Mouse (Mus musculus): Measurements from ENCODE around the gene Msh5. TPM values are rescaled to one million over a fixed set of nuclear protein-coding genes. Genes with fewer than 3 reads are reported as not detected.

Gene Msh5
- polyA plus RNA-seq, 1 experiment: 1.6 TPM

DNA sequence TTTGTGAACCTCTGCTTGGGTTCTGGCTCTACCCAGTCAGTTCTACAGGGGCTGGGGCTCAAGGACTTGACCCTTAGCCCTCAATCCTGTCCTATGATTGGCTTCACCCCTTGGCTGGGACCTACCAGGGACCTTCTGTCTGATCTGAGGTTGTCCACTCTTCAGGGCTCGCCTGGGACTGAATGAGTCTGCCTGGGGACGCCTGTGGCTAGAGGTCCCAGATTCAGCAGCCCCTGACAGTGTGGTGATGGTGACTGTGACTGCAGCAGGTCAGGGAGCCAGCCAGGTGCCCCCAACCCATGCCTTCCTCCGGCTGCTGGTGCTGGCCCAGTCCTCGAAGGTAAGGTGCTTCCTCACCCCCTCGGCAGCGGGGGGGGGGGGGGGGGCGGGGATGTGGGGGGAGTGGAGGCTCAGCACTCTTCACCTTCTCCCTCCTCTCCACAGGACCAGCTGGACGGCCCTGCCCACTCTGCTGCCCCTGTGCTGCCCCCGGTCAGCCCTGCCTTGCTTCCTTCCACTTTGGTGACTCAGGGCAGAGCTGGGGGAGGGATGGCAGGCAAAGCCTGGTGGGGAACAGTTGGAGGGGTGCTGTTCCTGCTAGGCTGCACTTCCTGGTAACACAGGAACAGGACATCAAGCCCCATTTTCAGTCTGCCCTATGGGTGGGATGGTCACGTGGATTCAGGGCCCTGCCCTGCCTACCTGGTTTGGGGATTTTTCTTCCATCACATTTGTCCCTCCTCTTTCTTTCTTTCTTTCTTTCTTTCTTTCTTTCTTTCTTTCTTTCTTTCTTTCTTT is 21.7 kb downstream of the Msh5 start:
- H3K36me3 ChIP-seq (ENCODE audit: control insufficient read depth, insufficient read depth, low read length): no peaks in the 10 kb centered on the region
- DNase-seq: no peak
- TF ChIP-seq POLR2A (IDR thresholded peaks at IDR 0.05; ENCODE audit: low read depth, low read length): no peak
- TF ChIP-seq CTCF (conservative IDR thresholded peaks at IDR 0.05; ENCODE audit: insufficient read depth, insufficient read length, low read depth, low read length): no peak
- H3K4me3 ChIP-seq (ENCODE audit: insufficient read depth, low read depth, low read length): no peak overlapping the region
- no peaks in the 10 kb centered on the region for H3K4me1 ChIP-seq (ENCODE audit: control insufficient read depth, insufficient read depth, low read length)
- H3K27me3 ChIP-seq (replicated peaks; ENCODE audit: control insufficient read depth, insufficient read depth, low read length): no peaks in the 10 kb centered on the region
- no peak overlapping the region for H3K27ac ChIP-seq (ENCODE audit: insufficient read depth, low read depth, low read length)
- WGBS: 59% methylated on average over 10 of the region's 10 CpGs

- WGBS: 72% methylated on average over 13 of the region's 13 CpGs
- DNase-seq: no peak
- H3K36me3 ChIP-seq (ENCODE audit: control insufficient read depth, insufficient read depth, low read length): no peaks in the 10 kb centered on the region
- no peak overlapping the region for H3K4me3 ChIP-seq (ENCODE audit: insufficient read depth, low read depth, low read length)
- H3K27ac ChIP-seq (ENCODE audit: insufficient read depth, low read depth, low read length): no peak overlapping the region
- TF ChIP-seq CTCF (conservative IDR thresholded peaks at IDR 0.05; ENCODE audit: insufficient read depth, insufficient read length, low read depth, low read length): no peak
- TF ChIP-seq POLR2A (IDR thresholded peaks at IDR 0.05; ENCODE audit: low read depth, low read length): no peak
- no peaks in the 10 kb centered on the region for H3K4me1 ChIP-seq (ENCODE audit: control insufficient read depth, insufficient read depth, low read length)
- H3K27me3 ChIP-seq (replicated peaks; ENCODE audit: control insufficient read depth, insufficient read depth, low read length): no peaks in the 10 kb centered on the region
Measured at GRCm38 (mm10) chr17:35024261-35024660, 22.3 kb downstream of the Msh5 start.

DNA sequence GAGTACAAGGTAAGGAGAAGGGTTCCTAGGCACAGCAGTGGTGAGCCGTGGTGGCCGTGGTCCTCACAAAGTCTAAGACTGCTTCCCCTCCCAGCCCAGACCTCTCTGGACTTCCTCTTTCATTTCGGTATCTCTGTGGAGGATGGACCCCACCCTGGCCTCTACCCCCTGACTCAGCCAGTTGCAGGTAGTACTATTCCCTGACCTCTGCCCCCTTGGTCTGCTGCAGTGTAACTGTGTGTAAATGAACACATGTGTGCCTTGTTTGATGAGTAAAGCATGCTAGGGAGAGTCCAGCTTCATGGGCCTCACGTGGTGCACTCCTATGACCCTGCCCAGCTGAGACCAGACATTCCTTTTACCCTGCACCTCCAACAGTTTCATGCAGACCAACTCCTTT is 22.8 kb downstream of the Msh5 start:
- H3K36me3 ChIP-seq (ENCODE audit: control insufficient read depth, insufficient read depth, low read length): no peaks in the 10 kb centered on the region
- H3K4me1 ChIP-seq (ENCODE audit: control insufficient read depth, insufficient read depth, low read length): no peaks in the 10 kb centered on the region
- H3K27me3 ChIP-seq (replicated peaks; ENCODE audit: control insufficient read depth, insufficient read depth, low read length): no peaks in the 10 kb centered on the region
- H3K4me3 ChIP-seq (ENCODE audit: insufficient read depth, low read depth, low read length): no peak overlapping the region
- no peak for DNase-seq
- no peak overlapping the region for H3K27ac ChIP-seq (ENCODE audit: insufficient read depth, low read depth, low read length)
- TF ChIP-seq POLR2A (IDR thresholded peaks at IDR 0.05; ENCODE audit: low read depth, low read length) (no peak), CTCF (conservative IDR thresholded peaks at IDR 0.05; ENCODE audit: insufficient read depth, insufficient read length, low read depth, low read length) (no peak)
- 64% methylated on average over 4 of the region's 4 CpGs for WGBS

GRCm38 (mm10) chr17:35023221-35023620 is 23.3 kb downstream of the Msh5 start:
- TF ChIP-seq CTCF (conservative IDR thresholded peaks at IDR 0.05; ENCODE audit: insufficient read depth, insufficient read length, low read depth, low read length) (no peak), POLR2A (IDR thresholded peaks at IDR 0.05; ENCODE audit: low read depth, low read length) (no peak)
- H3K4me1 ChIP-seq (ENCODE audit: control insufficient read depth, insufficient read depth, low read length): no peaks in the 10 kb centered on the region
- no peaks in the 10 kb centered on the region for H3K27me3 ChIP-seq (replicated peaks; ENCODE audit: control insufficient read depth, insufficient read depth, low read length)
- H3K36me3 ChIP-seq (ENCODE audit: control insufficient read depth, insufficient read depth, low read length): no peaks in the 10 kb centered on the region
- no peak overlapping the region for H3K27ac ChIP-seq (ENCODE audit: insufficient read depth, low read depth, low read length)
- 86% methylated on average over 5 of the region's 5 CpGs for WGBS
- H3K4me3 ChIP-seq (ENCODE audit: insufficient read depth, low read depth, low read length): no peak overlapping the region
- DNase-seq: no peak

GRCm38 (mm10) chr17:35022541-35023060 is 23.9 kb downstream of the Msh5 start:
- Histone ChIP-seq H3K4me1 (ENCODE audit: control insufficient read depth, insufficient read depth, low read length) (no peaks in the 10 kb centered on the region), H3K36me3 (ENCODE audit: control insufficient read depth, insufficient read depth, low read length) (no peaks in the 10 kb centered on the region), H3K4me3 (ENCODE audit: insufficient read depth, low read depth, low read length) (no peak overlapping the region), H3K27me3 (replicated peaks; ENCODE audit: control insufficient read depth, insufficient read depth, low read length) (no peaks in the 10 kb centered on the region), H3K27ac (ENCODE audit: insufficient read depth, low read depth, low read length) (peak overlapping the region; percentile 32; the same call in 1 of the 2 replicates)
- 92% methylated on average over 8 of the region's 8 CpGs for WGBS
- no peak for TF ChIP-seq POLR2A (IDR thresholded peaks at IDR 0.05; ENCODE audit: low read depth, low read length)
- TF ChIP-seq CTCF (conservative IDR thresholded peaks at IDR 0.05; ENCODE audit: insufficient read depth, insufficient read length, low read depth, low read length): no peak
- no peak for DNase-seq

GRCm38 (mm10) chr17:35021842-35022477 is 24.6 kb downstream of the Msh5 start:
- Histone ChIP-seq H3K4me3 (ENCODE audit: insufficient read depth, low read depth, low read length) (no peak overlapping the region), H3K4me1 (ENCODE audit: control insufficient read depth, insufficient read depth, low read length) (no peaks in the 10 kb centered on the region), H3K36me3 (ENCODE audit: control insufficient read depth, insufficient read depth, low read length) (no peaks in the 10 kb centered on the region), H3K27ac (ENCODE audit: insufficient read depth, low read depth, low read length) (peak overlapping the region; percentile 86), H3K27me3 (replicated peaks; ENCODE audit: control insufficient read depth, insufficient read depth, low read length) (no peaks in the 10 kb centered on the region)
- WGBS: 66% methylated on average over 6 of the region's 6 CpGs
- TF ChIP-seq POLR2A (IDR thresholded peaks at IDR 0.05; ENCODE audit: low read depth, low read length): no peak
- TF ChIP-seq CTCF (conservative IDR thresholded peaks at IDR 0.05; ENCODE audit: insufficient read depth, insufficient read length, low read depth, low read length): no peak
- peak; percentile 44 for DNase-seq

Data from kidney, adult 2 months (tissue).